Mouse (Mus musculus) CH12.LX (cell line): Measurements from ENCODE around the gene Sec24c.

Experiments
- CTCF ChIP-seq, 2 experiments: IDR thresholded peaks in 1 of 2; conservative IDR thresholded peaks in 1 of 2; 2 replicates each; pipeline ENCODE4 v1.5.1; 2011 to 2012; ENCODE audit warnings: low read depth in 2 of 2, low read length in 2 of 2, improper control_type of control experiment in 1 of 2, inconsistent platforms in 1 of 2, mild to moderate bottlenecking in 1 of 2, moderate library complexity in 1 of 2
- EP300 ChIP-seq: IDR thresholded peaks from 2 replicates; pipeline ENCODE4 v1.6.1; 2011; ENCODE audit warnings: low read length, improper control_type of control experiment
- USF2 ChIP-seq: conservative IDR thresholded peaks from 2 replicates; pipeline ENCODE4 v1.6.1; 2011; ENCODE audit warnings: low read depth, low read length, improper control_type of control experiment
- ZC3H11A ChIP-seq: IDR thresholded peaks from 2 replicates; pipeline ENCODE4 v1.6.1; 2012; ENCODE audit warnings: low read depth, mild to moderate bottlenecking, inconsistent platforms, low read length, improper control_type of control experiment

DNA sequence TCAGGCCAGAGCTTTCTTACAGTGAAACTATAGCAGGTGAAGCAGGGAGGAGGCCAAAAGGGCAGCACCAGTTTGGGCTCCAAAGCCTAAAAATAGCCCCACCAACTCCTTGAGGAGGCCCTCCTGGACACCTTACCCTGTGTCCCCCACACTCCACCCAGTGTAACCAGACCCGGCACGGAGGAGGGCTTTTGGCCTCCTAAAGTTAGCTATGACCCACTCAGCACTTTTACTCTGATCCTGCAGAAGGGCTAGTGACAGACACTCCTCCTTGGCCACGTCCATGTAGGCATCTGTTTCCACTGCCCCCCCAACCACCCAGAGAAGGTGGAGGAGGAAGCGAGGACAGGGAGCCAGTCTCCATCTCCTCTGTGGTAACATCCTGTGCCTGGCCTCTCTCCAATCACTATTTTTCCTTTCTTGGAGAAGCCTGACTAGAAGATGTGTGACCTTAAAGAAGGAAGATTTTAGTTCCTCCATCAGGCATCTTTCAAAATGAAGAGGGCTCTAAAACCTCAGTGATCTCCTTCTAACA, 22.3 kb upstream of the Sec24c start:
- no peak for TF ChIP-seq EP300
- no peak for TF ChIP-seq ZC3H11A
- no peak for TF ChIP-seq USF2
- no peak for TF ChIP-seq CTCF (conservative IDR thresholded peaks at IDR 0.05 in 1 of 2, IDR thresholded peaks at IDR 0.05 in 1 of 2; ENCODE audit: low read depth in 2 of 2, low read length in 2 of 2)
